Mouse (Mus musculus) T-helper 17 cell (primary cell): ENCODE results near the gene Zg16.

Source experiments
- in situ Hi-C, 2 experiments: fragments of 300-600 bp; cut with MboI, MseI; formaldehyde crosslinking; loops; 1 replicate in 1 of 2; 2 replicates in 1 of 2; pipeline ENCODE4 v1.15.1; 2025; ENCODE audit warnings: high pct_unique_total_duplicates in 2 of 2

Zg16 gene

DNA sequence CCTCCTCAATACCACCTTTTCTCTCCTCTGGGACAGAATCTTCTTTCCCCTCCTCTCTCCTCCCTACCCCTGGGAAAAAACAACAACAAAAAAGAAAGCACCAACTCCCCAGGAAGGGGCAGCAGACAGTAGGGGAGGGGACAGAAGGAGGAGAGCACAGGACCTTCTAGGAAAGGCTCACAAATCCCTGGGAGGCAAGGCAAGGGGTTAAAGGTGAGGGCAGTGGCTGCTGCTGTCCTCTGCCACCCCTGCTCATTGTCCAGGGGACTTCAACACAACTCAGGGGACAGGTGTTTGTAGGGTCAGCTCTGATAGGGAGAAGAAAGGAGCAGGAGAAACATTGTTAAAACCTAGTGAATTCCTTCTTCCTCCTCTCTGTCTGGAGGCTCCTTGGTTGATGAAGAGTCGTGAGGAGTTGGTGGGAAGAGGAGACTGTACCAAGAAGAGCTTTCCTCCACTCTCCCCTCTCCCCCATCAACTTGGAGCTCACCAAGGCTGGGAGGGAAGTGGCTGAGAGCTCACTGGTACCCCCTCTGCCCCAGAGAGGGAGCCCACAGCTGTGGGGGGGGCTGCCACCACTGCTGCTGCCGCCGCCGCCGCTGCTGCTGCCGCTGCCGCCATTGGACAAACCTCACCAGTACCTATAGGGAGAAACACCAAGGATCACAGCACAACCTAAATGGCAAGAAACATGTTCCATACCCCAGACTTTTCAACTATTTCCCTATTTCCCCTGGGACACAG is 64.4 kb downstream of the Zg16 start:
- in situ Hi-C loops, result loop anchor here (5.0 to 10.0 kb wide), 3 partner anchors 70 to 1418 kb away; partner anchors contain the start of genes AI467606 (in 1 of the 2), Cd2bp2 (in 1 of the 2) and Il21r (in 1 of the 2)

DNA sequence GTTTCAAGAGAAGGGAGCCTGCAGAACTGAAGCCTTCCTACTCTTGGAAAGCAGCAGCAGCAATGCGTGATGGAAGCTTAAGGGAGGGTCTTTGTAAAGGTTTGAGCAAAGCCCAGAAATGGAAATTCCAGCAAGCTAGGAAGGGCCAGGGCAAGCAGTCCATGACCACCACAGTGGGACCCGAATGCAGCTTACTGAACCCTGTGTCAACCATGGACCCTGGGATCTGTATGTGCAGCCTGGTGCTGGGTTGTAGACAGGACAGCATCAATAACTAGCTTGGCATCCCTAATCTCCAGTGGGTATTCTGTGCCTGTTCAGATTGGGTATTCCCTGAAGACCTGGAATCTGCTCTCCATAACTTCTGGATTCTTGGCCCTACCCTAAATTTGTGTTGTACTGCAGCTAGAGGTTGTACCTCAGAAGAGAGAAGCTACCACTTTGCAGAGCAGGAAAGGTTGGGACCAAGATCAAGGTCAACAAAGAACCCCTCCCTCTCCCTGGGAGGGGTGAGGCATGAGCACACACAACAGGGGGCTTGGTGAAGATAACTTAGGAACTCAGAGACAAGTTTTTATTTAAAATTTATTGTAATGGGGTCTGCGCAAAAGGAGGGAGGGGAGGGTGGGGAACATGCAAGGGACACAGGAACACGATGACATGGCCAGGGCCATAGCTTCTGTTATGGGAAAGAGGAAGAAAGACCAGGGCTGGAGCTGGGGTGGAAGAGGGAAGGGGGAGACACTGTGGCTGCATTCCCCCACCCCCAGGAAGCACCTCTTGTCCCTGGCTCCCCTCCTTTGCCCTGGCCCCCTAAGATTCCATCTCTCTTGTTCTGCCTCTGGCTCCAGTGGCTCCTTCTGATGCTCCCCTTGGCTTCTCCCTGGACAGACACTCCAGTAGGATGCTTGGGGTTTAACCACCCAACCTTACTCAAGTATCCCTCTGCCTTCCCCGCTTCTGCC is 65.3 kb downstream of the Zg16 start:
- in situ Hi-C loops, result loop anchor here (5.0 to 10.0 kb wide), 3 partner anchors 70 to 1417 kb away; partner anchors contain the start of genes AI467606 (in 1 of the 2), Cd2bp2 (in 1 of the 2) and Il21r (in 1 of the 2)

DNA sequence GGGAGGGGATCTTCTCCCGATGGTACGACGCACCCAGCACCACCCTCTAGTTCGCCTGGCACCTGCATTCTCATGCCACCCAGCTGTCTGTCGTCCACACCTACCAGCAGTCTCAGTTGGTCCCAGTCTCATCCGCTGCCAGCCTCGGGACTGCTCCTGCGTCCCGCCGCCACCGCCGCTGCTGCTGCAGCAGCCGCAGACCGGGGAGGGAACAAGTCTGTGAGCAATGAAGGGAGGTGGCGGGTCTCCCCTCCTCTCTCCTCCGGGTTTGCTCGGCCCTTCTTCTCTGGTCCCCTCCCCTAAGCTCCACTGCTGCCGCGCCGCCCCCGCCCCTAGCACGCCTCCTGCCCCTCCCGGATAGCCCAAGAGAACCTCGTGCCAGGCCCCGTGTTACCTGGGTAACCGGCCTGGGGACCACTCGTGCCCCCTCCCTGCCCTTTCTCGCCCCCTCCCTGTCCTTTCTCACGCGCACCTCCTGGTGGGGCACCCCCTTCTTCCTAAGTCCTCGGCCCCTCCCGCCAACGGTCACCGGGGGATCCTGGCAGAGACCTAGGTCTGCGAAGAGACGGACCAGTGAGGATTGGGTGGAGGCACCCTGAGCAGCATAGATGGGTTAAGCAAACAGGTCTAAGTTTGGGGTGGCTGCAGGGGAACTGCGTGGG is 66.1 kb downstream of the Zg16 start, which contains the start of the genes Gm42742 and Prrt2:
TSS of gene Gm42742 (minus strand) at position 197 of the 662 bp plus-strand sequence.
TSS of gene Prrt2 (minus strand) at position 311 of the 662 bp plus-strand sequence.
- in situ Hi-C loops, result loop anchor here (5.0 to 10.0 kb wide), 3 partner anchors 71 to 1416 kb away; partner anchors contain the start of genes AI467606 (in 1 of the 2), Cd2bp2 (in 1 of the 2) and Il21r (in 1 of the 2)

DNA sequence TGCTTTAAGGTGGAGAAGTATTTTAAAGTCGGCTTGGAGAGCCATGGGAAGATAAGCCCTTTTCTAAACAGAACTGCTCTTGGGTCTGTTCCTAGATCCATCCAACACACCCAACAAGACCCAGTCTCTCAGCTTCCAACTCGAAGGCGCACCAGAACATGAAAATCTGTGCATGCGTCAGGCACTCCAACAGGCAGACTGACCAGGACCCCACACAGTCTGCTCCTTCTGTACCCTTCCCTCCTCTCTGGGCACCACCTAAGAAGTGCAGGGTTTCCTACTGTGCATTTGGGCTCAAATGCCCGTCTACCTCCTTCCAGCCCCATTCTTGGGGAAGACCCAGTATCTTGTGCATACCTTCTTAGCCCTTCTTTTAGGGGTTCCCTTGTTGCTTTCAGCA is 66.6 kb downstream of the Zg16 start:
- in situ Hi-C loops, result loop anchor here (5.0 to 10.0 kb wide), 3 partner anchors 72 to 1416 kb away; partner anchors contain the start of genes AI467606 (in 1 of the 2), Cd2bp2 (in 1 of the 2) and Il21r (in 1 of the 2)

DNA sequence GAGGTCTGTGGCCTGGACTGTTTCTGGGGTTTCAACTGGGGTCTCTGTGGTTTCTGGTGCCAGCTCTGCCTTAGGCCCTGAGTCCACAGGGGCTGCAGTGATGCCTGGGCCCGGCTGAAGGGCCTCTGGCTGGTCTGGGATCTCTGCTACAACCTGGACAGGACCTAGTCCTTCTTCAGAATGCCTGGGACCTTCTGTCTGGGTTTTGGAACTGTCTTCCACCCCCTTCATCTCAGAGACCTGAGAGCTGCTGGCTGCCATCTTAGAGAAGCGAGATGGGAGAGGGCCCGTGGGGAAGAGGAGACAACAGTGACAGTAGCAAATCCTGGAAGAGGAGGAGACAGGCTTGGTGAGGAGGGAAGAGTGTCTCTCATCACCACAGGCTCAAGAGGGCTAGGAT is 67.1 kb downstream of the Zg16 start:
- in situ Hi-C loops, result loop anchor here (5.0 to 10.0 kb wide), 3 partner anchors 72 to 1415 kb away; partner anchors contain the start of genes AI467606 (in 1 of the 2), Cd2bp2 (in 1 of the 2) and Il21r (in 1 of the 2)

DNA sequence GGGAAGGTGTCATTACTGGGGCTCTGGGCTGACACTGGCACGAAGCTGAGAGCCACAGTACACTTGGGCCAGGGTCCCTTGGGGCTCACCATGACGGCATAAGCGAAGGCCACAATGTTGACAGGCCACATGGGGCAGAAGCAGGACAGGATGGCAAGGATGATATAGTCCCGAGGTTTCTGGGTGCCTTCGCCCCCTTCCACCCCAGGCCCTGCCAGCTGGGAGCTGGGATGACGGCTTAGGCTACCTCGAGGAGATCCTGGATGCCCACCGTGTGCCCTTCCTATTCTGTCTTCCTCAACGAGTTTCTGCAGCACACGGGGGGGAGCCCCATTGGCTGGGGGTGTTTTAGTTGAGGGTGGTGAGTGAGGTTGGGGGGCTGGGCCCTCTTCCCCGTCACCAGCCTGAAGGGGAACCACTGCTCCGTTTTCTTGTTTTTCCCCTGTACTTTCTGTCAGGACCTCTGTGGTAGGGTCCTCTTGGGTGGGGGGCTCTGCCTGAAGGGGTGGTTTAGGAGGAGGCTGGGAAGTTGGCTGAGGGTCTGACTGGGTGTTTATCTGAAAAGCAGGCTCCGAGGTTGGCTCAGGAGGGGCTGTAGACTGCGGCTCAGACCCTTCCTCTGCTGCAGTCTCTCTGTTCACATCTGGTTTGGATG is 67.7 kb downstream of the Zg16 start:
- in situ Hi-C loops, result no loop called here

DNA sequence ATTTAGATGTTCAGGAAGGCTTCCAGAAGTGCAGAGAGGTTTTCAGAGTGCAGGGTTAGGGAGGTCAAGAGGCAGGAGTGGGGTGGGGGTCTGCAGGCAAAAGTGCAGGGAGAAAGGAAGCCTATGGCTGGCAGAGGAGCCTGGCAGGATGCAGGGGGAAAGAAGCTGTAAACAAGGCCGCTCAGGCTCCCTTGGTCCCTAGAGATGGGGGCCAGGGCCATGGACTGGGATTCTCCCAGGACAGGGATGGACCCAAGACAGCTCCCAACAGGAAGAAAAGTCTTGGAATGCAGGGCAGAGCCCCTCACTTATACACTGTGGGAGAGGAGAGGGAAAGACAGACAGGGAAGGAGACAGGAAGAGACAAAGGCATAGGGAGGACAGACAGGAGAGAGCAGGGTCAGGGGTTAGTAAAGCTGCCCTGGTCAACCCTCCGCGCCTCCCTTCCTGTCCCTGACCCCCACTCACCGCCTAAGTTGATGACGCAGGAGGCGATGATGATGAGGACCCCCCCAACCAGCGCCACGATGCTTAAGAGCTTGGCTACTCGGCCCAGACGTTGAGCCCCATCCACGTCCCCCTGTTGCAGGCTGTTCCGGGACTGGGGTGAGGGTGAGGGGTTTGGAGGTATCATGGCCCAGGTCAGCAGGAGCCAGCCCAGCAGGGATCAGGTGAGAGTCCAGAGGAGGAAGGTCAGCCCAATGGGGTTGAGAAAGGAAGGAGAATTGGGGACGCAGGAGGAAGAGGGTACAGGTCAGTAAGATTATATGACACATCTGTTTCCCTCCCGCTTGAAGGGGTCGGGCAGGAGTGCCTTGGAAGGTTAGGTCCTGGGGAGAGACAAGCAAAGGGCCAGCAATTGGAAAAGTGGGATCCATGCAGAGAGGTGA is 68.5 kb downstream of the Zg16 start:
- in situ Hi-C loops, result no loop called here

DNA sequence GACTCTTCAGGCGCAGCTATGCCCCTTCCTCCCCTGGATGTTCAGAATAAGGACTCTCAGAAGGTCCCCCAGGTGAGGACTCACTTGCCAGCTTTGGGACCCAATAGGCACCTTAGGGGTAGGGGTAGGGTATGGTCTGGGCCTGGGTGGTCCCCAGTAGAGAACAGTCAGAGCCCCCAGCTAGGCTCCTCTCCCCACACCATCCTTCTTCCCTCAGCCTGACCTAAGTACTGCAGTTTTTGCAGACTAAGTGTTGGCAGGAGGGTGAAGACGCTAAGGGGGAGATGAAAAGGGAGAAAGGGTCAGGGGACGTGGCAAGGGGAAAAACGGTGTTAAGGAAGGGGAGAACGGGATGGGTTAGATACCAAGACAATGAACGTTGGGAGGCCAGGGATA is 69.2 kb downstream of the Zg16 start:
- in situ Hi-C loops, result no loop called here

DNA sequence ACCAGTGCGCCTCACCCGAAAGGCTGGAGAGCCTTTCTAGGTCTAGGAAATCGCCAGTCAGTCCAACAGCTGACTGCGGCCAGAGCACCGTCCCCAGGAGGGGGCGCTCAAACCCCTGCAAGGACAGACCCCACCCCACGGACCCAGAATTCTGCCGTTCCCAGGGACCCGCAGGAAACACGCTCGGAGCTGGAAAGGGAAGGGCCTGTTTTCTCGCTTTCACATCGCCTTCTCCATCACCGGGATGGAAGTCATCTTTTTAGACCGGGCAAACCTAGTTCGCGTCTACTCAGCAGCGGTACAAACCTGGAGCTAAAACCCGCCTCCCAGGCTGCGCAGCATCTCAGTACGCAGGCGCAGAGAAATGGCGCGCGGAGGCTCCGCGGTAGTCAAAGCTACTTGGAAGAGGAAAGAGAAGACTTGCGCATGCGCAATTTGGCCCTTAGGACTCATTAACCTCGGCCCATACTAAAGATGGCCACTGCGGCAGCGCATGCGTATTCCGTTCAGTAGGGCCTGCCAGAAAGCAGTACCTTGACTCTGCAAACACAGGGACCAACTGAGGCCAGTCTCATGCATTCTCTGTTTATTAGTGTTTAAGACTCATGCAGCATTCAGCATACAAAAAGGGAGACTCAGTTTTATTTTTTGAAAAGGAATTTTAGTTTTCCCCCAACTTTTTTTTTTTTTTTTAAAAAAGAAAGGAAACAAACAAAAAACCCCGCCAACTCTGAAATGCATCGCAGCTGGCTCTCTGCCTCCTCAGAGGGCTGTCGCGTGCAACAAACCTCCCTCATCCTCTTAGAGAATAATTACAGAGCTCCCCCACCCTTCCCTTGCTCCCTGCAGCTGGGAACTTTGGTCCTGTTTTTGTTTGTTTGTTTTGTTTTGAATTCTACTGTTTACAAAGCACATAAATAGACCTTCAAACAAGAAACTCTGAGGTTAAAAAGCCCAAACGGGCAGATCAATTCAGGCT is 69.9 kb downstream of the Zg16 start, which contains the start of gene Pagr1a:
TSS of gene Pagr1a (minus strand) at position 382 of the 979 bp plus-strand sequence.
- in situ Hi-C loops, result no loop called here

DNA sequence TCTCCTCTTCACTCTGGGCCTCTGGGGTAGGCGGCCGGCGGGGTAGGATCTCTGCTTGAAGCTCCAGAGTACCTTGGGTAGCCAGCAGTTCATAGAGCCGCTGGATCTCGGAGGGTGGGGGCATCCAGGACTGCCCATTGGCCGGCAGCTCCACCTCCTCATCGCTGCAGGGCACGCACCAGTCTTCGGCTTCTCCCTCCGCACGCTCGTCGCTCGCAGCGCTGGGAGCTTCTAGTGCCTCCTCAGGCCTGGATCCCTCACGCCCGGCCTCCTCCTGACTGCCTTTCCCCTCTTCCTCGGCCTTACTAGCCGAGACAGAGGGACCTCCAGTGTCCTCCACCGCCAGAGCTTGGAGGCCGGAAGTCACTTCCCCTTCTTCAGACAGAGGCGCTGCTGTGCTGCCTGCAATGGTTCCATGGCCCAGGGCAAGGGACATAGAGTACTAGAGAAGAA is 70.6 kb downstream of the Zg16 start:
- in situ Hi-C loops, result no loop called here

DNA sequence TGATC is 70.8 kb downstream of the Zg16 start, which contains the start of gene Pagr1b:
TSS of gene Pagr1b (minus strand) at position 4 of the 5 bp plus-strand sequence.
- in situ Hi-C loops, result no loop called here

DNA sequence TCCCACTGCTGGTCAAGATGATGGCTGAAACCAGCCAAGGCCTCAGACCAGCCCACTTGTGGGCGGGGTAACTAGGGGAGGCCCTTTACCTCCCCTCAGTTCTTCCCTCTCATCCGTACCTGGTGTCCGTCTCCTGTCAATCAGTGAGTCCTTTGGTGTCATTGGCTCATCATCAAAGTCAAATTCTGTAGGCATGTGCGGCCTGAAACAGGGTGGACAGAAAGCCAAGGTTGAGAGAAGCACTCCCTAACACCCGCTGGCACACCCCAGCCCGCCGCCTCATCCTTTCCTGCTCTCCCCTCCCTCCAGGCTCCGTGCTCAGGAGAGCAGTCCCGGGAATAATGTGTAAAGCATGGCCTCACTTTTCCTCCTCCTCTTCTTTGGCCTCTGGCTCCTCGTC is 71.0 kb downstream of the Zg16 start:
- in situ Hi-C loops, result no loop called here

DNA sequence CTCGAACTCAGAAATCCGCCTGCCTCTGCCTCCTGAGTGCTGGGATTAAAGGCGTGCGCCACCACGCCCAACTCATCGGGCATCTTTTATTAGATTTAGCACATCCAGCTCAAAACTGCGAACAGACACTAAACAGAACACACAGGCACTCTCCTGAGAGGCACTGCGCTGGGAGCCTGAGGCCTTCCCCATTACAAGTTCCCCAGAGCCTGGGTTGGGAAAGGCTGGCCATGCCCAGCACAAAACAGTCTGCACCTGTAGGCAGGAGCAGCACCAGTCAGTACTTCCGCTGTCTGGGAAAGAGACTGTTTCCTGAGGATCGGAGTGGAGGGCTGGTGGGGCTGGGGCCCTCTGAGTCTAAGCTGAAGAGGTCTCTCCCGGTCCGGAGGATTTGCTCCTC is 72.1 kb downstream of the Zg16 start:
- in situ Hi-C loops, result no loop called here

DNA sequence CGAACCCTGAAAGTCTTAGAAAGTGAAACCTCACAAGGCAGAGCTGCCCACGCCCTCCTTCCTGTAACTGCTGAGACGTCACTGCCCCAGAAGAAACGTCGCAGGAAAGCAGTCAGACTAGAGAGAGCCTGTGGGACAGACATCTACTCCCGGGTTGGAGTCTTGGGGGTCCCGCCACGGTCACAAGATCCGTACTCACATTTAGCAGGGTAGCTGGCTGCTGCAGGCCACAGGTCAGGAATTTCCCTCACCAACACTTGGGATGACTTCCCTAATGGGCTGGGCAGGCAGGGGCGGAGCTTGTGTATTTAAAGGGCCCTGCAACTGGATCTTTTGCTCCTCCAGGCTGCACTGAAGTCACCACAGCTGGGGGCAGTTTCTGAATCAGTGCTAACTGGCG is 72.8 kb downstream of the Zg16 start, which contains the start of gene Mvp:
TSS of gene Mvp (minus strand) at position 302 of the 400 bp plus-strand sequence.
- in situ Hi-C loops, result no loop called here

DNA sequence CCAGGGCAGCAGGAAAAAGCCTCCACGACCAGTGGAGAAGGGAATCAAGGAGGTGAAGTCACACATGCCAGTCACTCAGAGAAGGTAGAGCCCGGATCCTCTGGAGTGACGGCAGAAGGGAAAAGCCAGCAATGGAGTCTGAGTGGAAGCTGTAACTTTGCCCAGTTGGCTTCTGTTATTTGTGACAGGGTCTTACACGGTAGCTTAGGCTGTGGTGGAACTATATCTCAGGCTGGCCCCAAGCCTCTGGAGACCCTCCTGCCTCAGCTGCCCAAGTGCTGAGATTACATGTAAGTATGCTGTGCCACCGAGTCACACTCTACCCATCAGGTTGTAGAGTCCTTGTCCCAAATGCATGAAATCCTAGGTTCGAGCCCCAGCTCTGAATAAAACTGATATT is 73.7 kb downstream of the Zg16 start:
- in situ Hi-C loops, result no loop called here

DNA sequence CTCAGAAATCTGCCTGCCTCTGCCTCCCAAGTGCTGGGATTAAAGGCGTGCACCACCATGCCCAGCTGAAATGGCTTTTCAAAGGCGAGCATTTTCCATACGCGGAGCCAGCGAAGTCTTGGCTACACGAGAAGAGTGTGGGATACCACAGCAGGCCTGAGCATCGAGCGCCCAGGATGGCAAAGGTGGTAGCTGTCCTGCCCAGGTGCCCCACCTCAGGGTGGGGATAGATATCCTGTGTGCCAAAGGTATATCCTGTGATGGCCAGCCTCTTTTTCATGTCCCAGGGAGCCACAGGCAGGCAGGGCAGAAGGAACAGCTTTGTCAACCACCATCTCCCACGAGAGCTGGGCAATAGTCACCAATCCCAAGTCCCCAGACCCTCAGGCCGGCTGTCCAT is 74.3 kb downstream of the Zg16 start:
- in situ Hi-C loops, result no loop called here

DNA sequence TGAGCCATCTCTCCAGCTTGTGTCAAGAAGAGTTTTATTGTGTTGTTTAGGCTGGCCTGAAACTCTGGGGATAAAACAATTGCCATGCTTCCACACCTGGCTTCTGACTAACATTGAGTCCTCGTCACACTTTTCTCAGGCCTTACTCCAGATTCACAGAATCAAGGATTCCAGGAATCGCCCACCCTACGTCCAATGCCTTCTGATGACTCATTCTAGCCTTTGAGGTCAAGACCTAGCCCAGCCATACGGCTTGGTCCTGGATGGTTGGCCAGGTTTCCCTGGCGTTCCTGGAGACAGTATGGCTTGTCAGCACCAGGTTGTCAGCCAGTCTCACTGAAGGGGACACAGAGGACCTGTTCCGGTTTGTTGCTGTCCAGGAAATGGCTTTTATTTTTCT is 74.8 kb downstream of the Zg16 start:
- in situ Hi-C loops, result no loop called here

DNA sequence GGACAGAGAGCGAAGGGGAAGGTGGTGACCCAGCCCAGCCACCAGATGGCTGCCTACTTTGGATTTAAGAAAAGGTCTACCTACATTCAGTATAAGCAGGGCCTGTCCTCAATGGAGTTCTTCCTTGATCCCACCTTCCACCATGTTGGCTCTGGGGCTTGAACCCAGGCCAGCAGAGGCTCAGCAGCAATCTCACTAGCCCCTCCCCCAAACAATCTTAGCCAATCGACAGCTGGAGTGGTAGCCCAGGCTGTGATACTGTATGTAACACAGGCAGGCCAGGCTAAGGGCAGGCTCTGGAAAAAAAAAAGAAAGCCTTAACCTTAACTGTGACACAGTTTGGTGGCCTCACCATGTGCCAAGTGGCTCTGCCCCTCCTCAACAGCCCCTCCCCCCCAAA is 75.4 kb downstream of the Zg16 start:
- in situ Hi-C loops, result no loop called here

DNA sequence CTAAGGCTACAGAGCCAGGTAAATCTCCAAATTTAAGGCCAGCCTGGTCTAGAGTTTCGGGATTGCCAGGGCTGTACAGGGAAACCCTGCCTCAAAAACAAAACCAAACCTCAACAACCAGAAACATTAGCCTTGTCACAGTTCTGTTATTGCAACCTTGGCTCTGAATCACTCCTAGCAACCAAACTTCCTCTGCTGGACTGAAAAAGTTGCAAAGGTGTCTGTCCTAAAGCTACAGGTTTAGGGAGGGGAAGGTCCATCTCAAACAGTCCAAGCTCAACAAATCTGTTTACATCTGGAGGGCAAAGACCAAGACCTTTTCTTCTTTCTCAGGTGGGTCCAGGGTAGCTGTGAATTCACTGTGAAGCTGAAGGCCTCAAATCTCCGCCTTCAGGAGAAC is 76.1 kb downstream of the Zg16 start:
- in situ Hi-C loops, result no loop called here
